Mouse (Mus musculus): Measurements from ENCODE around the gene Plin5.

- TF ChIP-seq CTCF (IDR thresholded peaks at IDR 0.05; ENCODE audit: low read depth, low read length) = no peak
- TF ChIP-seq POLR2A (IDR thresholded peaks at IDR 0.05; ENCODE audit: extremely low read depth, insufficient read depth, low read length) = no peak
These were observed 55.3 kb downstream of the Plin5 start for GRCm38 (mm10) chr17:56062081-56062480.

Data from liver, adult 2 months (tissue).